Mouse (Mus musculus) testis, adult 2 months (tissue): ENCODE results near the gene Cdk4.

Experiments used
- CTCF ChIP-seq: fragments of 200-500 bp; IDR thresholded peaks from 2 replicates; pipeline ENCODE4 v1.5.1; 2012; ENCODE audit warnings: low read depth, mild to moderate bottlenecking, inconsistent platforms, low read length, moderate library complexity; ENCODE audit not compliant: control insufficient read depth, insufficient read depth, insufficient replicate concordance
- POLR2A ChIP-seq: fragments of 200-500 bp; IDR thresholded peaks from 2 replicates; pipeline ENCODE4 v1.6.1; 2012; ENCODE audit warnings: low read depth, mild to moderate bottlenecking, inconsistent platforms, low read length, moderate library complexity; ENCODE audit not compliant: control insufficient read depth

DNA sequence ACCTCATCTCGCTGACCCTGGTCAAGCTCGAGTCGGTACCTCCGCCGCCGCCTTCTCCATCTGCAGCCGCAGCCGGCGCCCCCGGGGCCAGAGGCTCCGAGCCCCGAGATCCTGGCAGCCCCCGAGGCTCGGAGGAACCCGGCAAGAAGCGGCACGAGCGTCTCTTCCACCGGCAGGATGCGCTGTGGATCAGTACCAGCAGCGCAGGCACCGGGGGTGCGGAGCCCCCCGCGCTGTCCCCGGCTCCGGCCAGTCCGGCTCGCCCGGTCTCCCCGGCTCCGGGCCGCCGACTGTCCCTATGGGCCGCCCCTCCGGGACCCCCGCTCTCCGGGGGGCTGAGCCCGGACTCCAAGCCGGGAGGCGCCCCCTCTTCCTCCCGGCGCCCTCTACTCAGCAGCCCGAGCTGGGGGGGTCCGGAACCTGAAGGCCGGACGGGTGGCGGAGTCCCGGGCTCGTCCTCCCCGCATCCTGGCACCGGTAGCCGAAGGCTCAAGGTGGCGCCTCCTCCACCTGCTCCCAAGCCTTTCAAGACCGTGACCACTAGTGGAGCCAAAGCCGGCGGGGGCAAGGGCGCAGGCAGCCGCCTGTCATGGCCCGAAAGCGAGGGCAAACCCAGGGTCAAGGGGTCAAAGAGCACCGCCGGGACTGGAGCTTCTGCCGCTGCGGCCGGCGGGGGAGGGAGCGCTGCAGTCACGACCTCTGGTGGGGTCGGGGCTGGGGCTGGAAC lies 16.5 kb downstream of the Cdk4 start:
- TF ChIP-seq CTCF (no peak), POLR2A (no peak)
